Mouse (Mus musculus): ENCODE data around the gene Oaz3.

DNA sequence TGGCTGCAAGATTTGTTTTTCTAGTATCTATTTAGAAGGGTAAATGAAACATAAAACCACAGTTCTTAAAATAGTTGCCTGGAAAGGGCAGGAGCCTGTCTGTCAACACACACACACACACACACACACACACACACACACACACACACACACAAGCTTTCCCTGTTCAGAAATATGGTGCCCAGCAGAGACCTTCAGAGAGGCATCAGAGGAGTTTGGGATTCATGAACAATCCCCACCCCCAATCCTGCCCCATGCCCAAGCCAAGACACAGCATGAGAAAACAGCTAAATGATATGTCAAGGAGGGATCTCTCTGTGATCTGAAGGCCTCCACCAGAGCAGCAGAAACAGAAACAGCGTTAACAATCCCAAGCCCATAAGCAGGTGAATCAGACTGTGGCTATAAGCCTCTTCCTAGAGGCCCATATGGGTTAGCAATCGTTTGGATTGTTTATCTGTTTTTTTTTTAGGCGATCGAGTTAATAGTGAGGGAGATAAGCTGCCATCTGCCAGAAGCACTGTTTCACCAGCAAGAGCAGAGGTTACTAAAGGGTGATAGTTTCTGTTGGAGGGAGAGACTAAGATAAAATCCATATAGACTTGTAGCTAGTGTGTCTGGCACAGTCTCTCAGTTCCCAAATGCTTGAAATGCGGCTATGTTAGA, 30.0 kb upstream of the Oaz3 start:
- TF ChIP-seq CTCF (IDR thresholded peaks at IDR 0.05; ENCODE audit: control insufficient read depth, insufficient read depth, insufficient read length) (no peak), USF1 (IDR thresholded peaks at IDR 0.05; ENCODE audit: low read depth) (no peak)
